Mouse (Mus musculus) fibroblast of lung, adult 2 months (primary cell): ENCODE results near the gene Cyp51.
"Not testable (repeated sequence)": the region's sequence is repeated elsewhere in the genome, so short reads cannot be mapped to it uniquely, and the experiment has no call there.

Experiments
- DNase-seq: peaks from one replicate; pipeline ENCODE4 v3.0.0-alpha.2; 2011; ENCODE audit warnings: low read depth

Cyp51 gene

DNA sequence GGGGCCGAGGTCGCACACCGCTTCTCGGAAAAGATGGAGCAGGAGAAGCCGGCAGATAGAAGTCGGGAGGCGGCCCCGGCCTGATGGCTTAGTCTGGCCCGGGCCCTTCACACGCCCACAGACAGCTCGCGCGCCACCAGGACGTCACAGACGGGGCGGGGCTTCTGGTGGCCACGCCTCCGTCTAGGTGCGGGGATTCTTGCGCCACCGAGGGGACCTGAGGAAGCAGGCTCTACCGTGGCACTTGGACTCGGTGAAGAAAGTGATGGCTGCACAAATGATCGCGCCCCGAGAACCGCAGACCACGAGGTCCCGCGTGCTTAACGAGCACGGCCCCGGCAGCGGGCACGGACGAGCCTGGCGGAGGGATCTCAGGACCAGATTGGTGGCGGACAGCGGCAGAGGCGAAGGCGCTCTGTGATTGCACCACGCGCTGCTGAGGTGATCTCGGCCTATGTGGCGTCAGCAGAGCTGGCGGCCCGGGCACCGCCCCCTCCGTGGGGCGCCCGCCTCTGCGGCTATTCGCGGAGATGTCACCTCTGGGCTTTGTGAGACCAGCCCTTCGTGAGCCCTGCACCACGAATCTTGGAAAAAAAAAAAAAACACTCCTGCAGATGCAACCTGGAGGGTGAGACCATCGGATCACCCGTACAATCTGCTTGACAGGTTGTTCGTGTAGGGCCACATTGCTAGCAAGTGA is at the start of gene Cyp51:
Cyp51 (minus strand) TSS at position 406 of the 700 bp plus-strand sequence.
- DNase-seq, result peak; percentile 77

DNA sequence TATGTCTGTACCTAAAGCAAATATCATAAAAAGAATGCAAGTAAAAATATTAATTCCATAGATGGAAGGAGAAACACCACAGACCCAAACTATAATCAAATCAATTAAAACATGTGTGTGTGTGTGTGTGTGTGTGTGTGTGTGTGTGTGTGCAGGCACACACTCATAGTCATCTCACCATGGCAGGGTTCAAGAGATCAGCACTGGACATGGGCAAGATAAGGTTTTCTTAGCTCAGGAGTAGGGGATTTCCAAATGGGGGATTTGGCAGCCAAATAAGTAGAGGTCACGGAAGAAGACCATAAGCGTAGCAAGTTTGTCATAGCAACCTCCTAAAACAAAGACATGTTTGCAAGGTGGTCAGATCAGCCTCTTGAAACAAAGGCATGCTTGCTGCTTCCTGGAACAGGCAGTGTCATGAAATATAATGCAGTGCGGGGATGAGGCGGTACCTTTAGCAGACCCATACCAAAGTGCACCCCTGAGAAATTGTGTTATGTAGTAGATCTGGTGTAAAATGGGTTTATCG is 8.1 kb upstream of the Cyp51 start:
- DNase-seq, result no peak

DNA sequence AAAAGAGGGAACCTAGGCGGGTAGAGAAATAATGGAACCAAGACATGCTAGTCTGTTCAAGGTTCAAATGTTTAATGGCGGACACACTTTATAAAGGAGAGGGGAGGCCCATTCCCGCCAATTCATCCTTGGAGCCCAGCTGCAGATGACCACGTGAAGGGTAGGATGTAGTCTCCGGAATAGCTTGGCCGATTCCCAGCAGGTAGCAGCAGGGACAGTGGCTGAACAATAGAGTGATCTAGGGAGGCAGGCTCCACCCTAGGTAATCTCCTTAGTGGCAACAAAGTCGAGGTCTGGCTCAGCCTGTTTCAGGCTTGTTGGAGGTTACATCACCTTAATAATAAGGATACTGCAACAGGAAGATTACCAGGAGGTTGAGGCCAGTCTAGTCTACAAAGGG is 2.5 kb upstream of the Cyp51 start:
- DNase-seq, result not testable (repeated sequence)

DNA sequence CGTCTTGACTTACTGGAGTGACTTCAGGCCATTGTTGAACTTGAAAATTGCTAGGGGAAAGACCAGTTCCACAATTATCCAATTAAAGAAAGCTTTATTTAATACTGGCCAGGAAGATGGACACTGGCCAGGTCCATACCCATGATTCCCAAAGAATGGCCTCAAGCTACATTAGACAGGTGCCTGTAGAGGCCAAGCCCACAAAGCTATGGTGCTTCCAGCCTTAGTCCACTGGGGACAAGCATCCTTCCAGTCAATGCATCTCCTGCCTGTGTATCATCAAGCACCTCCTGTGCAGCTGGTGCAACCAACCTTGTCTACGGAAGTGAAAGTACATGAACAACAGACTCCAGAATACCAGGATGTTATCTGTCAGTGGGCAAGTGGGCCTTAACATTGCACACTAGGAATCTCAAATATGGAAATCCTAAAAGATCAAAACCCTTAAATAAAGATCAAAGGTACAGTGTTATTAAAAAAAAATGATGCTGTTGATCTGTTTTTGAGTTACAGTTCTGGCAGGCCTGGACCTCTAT is 1.2 kb upstream of the Cyp51 start:
- DNase-seq, result no peak

DNA sequence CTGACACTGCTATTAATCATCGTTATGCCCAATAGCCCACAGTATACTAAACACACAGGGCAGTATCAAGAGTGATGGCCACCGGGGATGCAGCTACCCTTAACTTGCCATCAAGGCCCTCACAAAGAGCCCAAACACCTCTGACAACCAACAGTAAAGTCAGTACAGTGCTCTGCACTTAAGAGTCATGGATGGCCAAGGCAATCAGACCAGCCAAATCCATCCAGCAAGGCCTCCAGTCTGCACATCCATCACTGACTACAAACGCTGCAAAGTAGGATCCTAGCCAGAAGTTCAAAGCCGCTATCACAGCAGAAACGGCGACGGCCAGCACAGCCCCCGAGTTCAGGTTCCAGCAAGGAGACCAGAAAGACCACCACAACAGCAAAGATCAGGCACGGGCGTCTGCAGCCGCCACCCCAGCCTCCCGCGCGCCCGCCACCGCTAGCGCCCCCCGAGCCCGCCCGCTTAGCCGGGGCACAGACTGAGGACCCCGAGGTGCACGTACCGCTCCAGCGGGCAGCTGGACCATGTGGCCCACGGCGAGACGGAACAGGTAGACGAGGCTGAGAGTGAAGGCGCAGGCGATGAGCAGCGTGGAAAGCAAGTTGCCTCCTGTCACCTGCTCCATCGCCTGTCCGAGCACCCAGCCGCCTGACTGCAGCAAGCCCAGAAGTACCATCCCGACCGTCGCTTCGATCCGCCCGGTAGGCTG is 763 bp downstream of the Cyp51 start:
- peak; percentile 4 for DNase-seq

DNA sequence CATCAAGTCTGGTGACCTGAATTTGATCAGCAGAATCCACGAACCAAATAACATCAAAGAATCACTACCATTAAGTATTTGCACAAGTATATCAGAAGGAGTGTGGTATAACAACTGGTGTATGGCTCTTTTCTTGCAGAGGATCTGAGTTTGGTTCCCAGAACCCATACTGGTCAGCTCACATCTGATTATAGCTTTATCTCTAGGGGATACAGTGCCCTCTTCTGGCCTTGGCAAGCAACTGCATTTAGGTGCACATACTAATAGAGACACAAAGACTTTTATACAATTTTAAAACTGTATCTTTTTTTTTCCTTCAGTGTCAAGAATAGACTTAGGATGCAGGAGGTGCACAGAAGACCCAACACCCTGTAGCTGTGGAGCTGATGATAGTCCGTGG is 2.8 kb downstream of the Cyp51 start:
- DNase-seq, result no peak

DNA sequence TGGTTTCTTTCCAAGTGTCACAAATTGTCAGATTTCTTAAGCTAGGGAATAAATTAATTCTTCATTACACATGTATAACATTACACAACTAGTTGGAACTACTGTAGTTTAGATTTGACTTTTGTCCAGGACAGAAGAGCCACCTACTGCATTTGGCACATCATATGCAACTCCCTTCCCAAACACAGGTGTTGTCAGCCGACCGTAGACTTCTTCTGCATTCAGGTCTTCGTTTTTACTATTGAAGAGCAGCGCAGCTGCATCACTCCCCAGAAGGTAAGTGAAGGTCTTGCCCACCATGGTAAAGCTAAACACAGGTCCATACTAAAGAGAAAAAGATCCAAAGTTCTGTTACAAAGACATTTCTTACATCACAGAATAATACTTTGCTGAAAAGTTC is 3.5 kb downstream of the Cyp51 start:
- no peak for DNase-seq

DNA sequence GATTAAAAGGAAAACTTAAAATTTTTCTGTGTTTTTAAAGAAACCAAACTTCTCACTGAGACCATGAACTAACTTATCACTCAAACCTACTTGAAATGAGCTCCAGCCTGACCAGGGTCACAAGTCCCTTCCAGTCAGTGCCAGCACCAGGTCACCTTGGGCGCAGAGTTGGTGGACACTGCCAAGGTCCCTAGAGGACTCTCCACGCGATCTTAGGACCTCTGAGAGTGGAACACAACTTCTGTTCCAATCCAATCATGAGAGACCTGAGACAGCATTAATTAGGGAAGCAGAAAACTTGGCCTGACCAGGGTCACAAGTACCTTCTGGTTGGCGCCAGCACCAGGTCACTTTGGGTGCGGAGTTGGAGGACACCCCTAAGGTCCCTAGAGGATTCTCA is 10.1 kb downstream of the Cyp51 start:
- no peak for DNase-seq

DNA sequence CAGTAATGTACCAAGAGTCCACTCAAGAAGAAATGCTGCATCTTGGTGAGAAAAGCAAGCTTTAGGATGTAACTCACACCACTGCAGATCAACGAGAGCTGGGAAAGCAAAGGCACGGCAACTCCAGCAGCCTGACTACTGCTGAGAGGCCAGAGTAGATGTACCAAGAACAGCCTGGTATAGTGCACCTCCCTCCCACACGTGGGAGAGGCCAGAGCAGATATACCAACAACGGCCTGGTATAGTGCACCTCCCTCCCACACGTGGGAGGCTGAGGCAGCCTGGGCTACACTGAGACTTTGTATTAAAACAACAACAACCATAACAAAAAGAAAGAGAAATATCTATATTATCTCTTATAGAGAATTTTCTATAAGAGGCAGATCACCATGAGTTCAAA is 16.4 kb downstream of the Cyp51 start:
- DNase-seq, result no peak

DNA sequence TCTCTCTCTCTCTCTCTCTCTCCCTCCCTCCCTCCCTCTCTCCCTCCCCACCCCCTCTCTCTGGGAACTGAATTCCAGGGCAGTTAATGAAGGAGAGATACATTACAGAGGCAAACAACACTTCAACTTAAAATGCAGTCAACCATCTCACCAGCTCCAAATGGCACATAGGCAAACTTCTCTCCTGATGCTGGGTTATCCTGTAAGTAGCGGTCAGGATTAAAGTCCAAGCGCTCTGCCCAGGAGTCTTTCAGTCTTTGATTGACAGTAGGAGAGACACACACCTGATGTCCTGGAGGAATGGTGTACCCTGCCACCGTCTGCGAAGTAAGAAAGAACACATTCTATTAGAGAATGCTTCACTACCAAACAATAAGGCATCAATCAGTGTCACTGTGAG is 18.2 kb downstream of the Cyp51 start:
- no peak for DNase-seq

DNA sequence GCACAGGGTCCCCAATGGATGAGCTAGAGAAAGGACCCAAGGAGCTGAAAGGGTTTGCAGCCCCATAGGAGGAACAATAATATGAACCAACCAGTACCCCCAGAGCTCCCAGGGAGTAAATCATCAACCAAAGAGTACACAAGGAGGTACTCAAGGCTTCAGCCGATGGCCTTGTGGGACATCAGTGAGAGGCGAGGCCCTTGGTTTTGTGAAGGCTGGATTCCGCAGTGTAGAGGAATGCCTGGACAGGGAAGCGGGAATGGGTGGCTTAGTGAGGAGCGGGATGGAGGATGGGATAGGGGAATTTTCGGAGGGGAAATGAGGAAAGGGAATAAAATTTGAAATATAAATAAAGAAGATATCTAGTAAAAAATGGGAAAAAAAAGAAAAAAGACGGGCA is 19.6 kb downstream of the Cyp51 start:
- DNase-seq, result no peak

DNA sequence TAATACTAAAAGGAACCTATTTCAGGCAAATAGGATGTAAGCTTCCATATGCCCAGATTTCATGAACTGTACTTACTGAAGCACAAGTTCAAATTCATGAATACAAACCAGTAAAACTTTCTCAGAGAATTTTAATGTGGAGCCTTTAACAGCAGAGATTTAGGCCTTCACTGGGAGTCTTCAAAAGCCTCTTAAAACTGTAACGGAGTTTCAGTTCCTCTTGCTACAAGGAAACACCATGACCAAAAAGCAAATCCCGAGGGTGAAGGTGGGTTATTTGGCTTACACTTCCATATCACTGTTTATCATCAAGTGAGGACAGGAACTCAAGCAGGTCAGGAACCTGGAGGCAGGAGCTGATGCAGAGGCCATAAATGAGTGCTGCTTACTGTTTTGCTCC is 23.0 kb downstream of the Cyp51 start:
- DNase-seq, result no peak

DNA sequence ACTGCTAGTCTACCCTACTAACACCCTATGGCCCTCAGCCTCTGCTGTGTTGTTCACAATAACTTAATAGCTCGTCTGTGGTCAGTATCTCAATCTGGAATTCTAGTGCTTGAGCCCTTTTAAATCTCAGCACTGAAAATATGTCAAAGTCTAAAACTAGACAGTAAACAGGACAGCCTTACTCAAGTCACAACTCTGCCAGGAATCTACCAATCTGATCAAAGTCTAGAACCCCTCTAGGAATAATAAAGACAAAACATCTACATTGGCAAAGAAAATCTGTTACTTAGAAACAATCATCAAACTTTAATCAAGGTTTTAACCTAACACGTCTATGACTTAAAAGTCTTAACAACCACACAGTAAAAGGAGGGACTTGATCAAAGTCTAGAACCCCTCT is 23.7 kb downstream of the Cyp51 start:
- DNase-seq, result no peak

DNA sequence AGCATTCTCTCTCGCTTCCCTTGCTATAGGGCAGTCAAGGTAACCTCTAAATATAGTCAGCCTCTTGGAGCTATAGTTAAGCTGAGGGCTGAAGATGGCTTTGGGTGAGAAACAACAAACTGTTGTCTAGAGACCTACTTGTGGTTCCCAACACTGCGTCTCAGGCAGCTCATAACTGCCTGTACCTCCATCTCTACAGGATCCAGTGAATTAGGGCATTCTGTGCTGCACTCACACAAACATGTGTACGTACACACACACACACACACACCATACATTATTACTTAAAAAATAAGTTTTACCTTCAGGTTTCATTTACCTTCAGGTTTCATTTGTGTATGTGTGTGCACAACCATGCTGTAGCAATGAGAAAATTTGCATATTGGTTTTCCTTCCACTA is 25.5 kb downstream of the Cyp51 start:
- DNase-seq, result no peak

DNA sequence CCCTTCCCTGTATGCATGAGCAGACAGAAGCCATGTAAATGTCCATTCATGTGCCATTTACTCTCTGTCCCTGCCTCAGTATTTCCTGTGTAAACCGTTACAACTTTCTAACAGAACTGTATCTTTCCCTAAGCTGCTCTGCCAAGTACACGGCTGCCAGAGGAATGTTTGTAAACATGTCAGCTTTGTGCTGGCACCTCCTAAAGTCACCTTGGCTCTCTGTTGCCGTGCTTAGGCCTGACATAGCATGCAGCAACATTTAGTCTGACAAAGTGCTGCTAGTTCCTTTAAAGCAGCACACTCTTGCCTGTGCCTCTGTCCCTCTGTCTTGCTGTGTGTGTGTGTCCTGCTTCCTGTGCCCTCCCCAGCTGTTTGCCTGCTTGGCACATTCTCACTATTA is 37.3 kb downstream of the Cyp51 start:
- no peak for DNase-seq

DNA sequence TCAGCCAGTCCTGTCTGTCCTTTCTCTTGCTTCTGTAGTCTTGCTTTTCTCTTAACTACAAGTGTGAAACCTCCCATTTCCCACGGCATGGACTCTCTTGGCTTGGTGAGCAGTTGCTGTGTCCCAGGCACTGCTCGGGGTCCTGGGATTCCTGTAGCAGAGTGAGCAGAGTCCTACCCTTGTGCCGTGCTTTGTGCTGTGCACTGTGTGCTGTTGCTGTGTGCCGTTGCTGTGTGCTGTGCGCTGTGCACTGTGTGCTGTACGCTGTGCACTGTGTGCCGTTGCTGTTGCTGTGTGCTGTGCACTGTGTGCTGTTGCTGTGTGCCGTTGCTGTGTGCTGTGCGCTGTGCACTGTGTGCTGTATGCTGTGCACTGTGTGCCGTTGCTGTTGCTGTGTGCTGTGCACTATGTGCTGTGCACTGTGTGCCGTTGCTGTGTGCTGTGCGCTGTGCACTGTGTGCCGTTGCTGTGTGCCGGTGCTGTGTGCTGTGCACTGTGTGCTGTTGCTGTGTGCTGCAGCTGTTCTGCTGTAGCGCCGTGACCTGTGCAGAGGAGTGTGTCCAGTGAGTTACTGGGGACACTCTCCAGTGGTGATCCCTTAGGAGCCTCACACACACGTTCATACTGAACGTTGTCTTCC is 38.0 kb downstream of the Cyp51 start:
- DNase-seq, result no peak

DNA sequence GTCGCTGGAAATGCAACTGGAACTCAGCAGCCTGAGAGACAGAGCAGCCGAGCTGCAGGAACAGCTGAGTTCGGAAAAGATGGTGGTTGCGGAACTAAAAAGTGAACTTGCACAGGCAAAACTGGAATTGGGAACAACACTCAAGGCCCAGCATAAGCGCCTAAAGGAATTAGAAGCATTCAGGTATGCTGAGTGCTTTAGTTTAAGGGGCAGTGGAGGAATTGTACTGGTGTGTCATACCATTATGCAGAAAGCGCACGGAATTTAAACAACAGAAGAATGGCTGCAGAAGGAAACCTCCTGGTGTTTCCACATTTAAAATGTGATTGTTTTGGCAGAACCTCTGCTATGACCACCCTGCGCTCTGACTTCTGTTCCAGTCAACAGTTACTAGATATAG is 44.2 kb downstream of the Cyp51 start:
- no peak for DNase-seq

DNA sequence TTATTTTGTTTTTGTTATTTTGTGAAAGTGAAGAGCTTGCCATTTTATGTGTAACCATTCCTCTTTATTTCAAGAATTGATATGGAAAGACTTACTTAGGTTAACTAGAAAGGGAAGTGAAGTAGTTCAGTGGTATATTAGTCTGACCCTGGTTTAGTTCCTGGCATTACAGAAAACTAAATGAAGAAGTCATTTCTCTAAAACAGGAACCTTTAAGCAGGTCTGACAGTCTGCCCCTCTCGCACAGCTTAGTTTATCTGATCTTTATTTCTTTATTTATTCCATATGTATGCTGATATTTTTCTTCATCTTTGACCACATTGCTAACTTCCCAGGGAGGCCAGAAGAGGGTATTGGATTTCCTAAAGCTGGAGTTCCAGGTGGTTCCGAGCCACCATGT is 63.6 kb downstream of the Cyp51 start:
- no peak for DNase-seq

DNA sequence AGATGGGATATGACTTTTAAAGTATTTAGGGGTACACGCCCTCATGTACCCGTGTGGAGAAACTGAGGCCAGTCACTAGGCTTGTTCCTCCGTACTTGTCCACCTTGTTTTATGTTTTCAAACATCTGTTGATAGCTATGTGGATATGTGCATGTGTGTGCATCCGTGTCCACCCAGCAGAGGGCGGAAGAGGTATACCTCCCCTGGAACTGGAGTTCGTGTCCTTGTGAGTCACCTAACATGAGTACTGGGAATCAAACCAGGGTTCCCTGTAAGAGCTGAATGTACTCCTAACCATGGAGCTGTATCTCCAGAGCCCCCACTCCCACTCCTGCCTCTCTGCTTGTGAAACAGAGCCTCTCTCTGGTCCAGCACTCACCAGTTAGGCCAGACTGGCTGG is 64.2 kb downstream of the Cyp51 start:
- DNase-seq, result no peak

DNA sequence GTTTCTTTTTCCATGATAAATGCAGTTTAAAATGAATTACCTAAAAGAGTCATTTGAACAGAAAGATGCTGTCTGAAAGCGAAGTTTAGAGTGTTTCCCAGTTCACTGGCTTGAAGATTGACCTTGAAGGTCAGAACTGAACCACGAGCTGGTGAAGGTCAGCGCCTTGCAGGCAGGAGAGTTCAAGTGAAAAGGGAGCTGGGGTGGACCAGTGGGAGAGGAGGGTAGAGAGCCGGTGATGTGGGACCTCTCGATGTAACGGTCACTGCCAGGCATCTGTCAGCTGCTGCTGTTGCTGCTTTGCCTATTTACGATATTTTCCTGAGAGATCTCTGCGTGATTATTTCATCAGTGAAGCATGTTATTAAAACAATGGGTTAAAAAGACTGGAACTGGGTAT is 65.2 kb downstream of the Cyp51 start:
- no peak for DNase-seq

DNA sequence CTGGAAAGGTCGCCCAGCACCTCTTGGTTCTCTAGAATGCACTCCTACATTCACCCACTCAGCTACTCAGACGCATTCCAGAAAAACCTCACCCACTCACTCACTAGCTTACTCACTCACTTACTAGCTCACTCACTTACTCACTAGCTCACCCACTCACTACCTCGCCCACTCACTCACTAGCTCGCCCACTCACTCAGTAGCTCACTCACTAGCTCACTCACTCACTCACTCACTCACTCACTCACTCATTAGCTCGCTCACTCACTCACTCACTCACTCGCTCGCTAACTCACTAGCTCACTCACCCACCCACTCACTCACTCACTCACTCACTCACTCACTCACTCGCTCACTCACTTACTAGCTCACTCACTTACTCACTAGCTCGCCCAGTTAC is 67.9 kb downstream of the Cyp51 start:
- DNase-seq, result no peak

DNA sequence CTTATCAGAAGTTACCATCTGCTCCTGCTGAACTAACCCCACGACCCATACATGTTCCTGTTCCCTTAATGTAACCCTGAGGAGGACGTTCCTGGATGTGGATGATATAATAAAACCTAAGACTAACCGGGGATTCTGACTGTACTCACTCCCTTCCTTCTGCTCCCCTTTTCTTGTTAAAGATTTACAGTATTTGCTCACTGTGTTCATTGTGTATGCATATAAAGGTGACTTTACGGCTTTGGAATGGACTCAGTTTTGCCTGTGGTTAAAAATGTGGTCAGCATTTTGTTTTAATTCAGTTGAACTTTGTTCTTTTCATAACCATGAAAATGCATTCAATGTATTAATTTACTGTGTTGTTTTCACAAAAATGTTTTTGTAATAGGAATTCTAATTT is 72.7 kb downstream of the Cyp51 start:
- DNase-seq, result no peak
